Mouse (Mus musculus) spleen, postnatal 10 days (tissue): ENCODE results near the gene Hapln2.

Experiments
- DNase-seq, 2 experiments: peaks; one replicate each; pipeline ENCODE4 v3.0.0; 2021 to 2022; ENCODE audit warnings: low spot score in 2 of 2

The Hapln2 gene

GRCm38 (mm10) chr3:88027434-88028186 lies at the start of gene Hapln2:
Gene Hapln2, minus strand, starts transcription at chr3:88027583.
- peak in 1 of 2 experiments; percentile 43 for DNase-seq

GRCm38 (mm10) chr3:88074766-88075165 lies 47.4 kb upstream of the Hapln2 start:
- no peak for DNase-seq

GRCm38 (mm10) chr3:88074351-88074750 lies 47.0 kb upstream of the Hapln2 start:
- no peak for DNase-seq

GRCm38 (mm10) chr3:88073631-88074030 lies 46.2 kb upstream of the Hapln2 start:
- no peak for DNase-seq

DNA sequence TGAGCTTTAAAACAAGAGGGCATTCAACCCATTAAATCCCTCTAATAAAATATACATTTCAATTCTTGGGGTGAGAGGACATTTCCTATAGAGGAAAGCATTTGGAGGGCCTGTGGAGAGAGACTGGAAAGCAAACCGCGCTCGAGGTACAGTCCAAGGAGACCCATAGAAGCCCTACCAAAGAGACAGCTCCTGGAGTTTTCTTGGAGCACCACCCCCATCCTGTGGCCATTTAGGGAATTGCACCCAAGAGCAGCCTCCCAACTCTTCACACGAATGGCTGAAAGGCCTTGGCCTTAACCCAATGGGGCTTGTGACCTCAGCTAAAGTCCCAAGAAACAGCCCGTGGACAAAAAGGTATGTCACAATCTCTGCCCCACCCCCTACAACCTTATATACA lies 44.4 kb upstream of the Hapln2 start:
- DNase-seq = peak; percentile 79 to 85

- no peak for DNase-seq
Measured at GRCm38 (mm10) chr3:88068386-88068785, 41.0 kb upstream of the Hapln2 start.

DNA sequence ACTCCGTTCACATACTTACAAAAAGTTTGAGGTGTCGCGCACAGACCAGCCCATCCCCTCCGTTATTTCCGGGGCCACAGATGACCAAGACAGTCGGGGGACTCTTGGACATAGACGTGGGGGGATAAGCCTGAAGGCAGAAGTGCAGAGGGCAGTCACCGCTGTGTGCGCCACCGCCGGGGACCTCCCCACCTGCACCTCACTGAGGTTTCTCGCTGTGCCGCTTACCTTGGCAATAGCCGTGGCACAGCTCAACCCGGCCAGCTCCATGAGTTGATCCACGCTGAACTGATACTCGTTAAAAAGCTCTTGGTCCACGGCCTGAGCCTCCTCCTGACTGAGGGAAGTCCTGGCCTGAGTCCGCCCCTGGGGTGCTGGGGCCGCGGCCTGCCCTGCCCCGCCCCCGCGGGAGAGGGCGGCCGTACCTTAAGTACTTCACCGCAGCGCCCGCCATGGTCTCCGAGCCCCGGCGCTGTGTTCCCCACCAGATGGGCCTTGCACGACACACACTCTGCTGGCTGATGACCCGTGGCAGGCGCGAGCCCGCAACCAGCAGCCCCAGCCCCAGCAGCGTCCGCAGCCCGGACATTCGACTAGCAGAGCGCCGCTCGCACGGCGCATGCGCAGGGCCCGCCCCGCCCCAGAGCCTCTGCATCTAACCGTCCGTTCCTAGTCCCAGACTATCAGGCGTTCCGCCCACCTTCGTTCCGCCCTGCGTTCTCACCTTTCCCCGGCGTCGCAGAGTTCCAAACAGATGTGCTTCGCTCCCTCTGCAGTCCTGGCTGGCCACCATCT lies 30.7 kb upstream of the Hapln2 start, which contains the start of gene Naxe:
TSS of gene Naxe (minus strand) at position 594 of the 795 bp plus-strand sequence.
- peak; percentile 82 to 85 for DNase-seq

- no peak for DNase-seq
Measured at GRCm38 (mm10) chr3:88057030-88057429, 29.6 kb upstream of the Hapln2 start.

DNA sequence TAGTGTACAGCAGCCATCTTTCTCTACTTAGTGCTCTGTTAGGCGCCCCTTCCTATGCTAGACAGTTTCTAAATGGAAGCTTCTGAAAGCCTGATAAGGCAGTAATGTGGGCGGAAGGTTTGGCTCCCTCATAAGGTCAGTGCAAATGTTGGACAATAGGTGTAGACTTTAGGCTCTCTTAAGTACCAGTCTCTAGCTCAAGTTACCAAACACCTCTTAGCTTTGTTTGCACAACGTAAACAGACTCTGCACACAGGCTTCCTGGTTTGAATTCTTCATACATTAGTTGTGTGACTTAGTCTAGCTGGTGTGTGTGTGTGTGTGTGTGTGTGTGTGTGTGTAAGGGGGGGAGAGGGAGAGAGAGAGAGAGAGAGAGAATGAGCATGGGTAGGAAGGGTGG lies 22.1 kb upstream of the Hapln2 start:
- DNase-seq = no peak

DNA sequence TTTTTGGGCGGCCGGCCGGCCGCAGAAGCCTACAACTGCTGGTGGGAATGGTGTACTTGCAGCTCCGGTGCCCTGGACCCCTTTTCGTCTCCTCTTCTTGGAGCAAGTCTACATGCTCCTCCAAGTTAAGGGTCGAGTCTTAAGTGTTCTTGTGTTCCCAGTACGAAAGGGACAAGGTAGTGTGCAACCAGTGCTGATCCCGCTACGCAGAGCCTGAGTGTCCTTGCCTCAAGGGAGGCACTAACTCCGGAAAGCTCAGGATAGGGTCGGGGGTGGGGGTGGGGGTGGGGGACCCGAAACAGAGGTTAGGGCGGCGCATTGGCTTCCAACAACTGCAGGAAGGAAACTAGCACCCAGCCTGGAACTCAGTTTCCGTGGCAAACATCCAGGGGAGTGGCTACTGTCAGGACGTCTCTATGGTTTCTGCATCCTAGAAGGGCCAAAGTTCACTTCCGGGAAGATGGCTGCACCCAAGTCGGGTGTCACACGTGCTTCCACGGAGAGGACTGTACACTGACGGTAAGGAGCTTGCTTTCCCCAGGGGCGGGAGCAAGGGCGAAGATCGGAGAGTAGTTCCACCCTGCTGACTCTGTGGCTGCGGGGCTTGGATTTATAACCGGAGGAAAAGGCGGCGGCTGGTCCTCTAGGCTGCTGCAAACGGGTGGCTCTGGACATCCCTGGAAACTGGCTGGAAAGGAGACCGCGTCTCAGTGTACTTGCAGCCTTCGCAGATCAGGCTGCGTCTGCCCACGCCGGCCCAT lies 15.5 kb upstream of the Hapln2 start, which contains the start of gene Gpatch4:
TSS of gene Gpatch4 (plus strand) at position 448 of the 761 bp plus-strand sequence.
- peak; percentile 55 to 82 for DNase-seq

DNA sequence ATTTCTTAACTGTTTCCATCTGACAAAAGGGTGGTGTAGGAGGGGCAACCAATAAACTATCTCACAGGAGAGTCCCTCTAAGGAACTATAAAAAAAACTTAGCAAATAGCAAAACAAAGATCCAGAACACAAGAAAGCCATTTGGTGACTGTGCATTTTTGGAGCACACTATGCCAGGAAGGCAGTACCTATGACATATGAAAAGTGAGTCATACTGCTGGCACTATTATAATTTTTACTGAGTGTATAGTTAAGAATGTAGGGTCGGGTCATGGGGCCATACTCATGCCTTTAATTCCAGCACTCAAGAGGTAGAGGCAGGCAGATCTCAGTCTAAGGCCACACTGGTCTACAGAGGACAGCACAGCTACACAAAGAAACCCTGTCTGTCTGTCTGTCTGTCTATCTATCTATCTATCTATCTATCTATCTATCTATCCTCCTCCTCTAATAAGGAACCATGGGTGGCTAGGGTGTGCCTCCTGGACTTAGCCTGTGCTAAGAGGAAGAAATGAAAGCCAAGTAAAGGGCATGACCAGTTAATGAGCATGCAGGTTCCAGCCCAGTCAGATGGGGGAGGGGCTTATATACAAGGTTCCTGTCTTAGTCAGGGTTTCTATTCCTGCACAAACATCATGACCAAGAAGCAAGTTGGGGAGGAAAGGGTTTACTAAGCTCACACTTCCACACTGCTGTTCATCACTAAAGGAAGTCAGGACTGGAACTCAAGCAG lies 8.3 kb upstream of the Hapln2 start:
- DNase-seq = no peak

DNA sequence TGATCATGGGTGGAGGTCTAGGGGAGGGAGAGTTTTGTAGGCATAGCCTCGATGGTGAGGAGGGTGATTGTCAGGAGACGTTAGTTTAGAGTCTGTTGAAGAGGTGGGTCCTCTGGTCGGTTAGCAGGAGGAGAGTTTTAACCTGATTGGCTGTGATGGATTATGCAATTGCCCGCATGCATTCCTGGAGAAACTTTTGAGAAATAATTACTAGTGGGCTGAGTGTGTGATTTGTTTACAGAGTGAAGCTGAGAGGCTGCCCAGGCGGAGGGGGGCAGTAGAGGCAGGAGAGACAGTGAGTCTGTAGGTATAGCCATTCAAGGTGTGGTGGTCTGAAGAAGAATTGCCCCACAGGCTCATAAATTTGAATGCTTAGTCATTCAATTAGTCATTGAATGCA lies 6.1 kb upstream of the Hapln2 start:
- no peak for DNase-seq

- no peak for DNase-seq
Measured at GRCm38 (mm10) chr3:88030608-88031395, 3.4 kb upstream of the Hapln2 start.

- DNase-seq = no peak
Measured at GRCm38 (mm10) chr3:88026823-88027222, 560 bp downstream of the Hapln2 start.

GRCm38 (mm10) chr3:88023192-88024074 lies 4.0 kb downstream of the Hapln2 start:
- DNase-seq = peak in 1 of 2 experiments; percentile 15

DNA sequence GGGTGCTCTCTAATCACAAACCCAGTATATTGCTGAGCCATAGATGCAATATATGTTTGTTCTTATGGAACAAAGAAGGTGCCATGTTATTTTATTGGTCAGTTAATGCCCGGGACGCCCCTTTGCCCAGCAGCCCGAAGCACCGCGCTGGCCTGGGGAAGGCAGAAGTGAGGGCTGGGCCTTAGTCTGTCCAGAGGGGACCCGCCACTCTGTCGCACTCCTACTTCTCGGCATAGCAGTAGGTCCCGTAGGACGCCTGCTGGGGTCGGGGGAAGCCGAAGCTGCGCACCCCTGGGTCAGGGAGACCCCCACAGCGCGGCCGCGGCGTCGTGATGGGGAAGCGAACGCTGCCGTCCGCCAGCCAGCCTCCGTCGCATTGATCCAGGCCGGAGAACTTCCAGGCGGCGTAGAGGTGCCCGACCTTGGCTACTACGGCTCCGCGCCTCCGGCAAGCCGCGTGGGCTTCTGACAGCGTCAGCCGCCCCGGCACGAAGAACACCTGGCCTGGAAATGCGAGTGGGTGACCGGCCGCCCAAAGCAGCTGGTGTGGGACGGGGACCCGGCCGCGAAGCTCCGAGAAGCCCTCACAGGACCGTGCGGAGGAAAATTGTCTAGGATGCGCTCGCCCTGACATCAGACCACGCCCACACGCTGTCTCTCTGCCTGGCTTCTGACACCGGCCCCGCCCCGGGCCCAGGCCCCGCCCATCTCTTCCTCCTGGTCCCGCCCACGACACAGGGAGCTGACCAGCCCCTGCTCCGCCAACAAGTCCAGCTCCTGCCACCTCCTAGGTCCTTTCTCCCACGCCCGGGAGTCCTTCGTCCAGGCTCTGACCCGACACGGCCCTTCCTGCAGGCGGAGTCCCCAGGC lies 4.8 kb downstream of the Hapln2 start:
- peak; percentile 55 to 83 for DNase-seq

GRCm38 (mm10) chr3:88010634-88011265 lies 16.6 kb downstream of the Hapln2 start:
- DNase-seq = peak in 1 of 2 experiments; percentile 46
